27 mouse cellular contexts compared by ENCODE assay signal in the genomic region with DNA sequence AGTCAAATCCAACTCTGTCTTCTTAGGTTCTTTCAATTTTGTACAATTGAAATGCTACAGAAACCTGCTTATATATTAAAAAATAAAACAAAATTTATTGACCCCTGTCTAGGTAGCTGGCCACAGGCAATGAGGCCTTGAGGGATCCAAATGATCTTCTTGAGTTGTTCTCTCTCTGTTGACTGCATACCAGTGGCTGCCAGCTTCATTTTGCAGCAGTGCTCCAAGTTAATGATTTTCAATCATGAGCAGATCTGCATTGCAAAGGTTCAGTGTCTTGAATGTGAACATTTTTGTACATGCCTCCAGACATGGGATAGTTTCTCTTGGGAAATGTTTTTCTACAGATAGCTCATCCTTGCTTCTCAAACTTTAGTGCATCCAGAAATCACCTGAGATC. TPM values are rescaled to one million over a fixed set of nuclear protein-coding genes. Genes with fewer than 3 reads are reported as not detected.
A peak's percentile ranks its signal among the peaks of the same experiment; 100 is the strongest.
DNase-seq lines count a peak whose midpoint lies in the region; ATAC-seq lines count a peak whose summit lies in the region.
"Had no signal": no experiment of that assay in that cellular context is flagged by ENCODE, and none has a peak within 500 bp of the region (broad histone marks: within the 10 kb centered on the region; RNA-seq: fewer than 3 reads in every experiment).

No protein-coding gene starts in this region.

- no peak overlapping the region for H3K4me2 ChIP-seq in kidney, embryonic 16.5 days (replicated peaks; ENCODE audit: low read depth, low read length)
- no peak overlapping the region for H3K4me2 ChIP-seq in kidney, embryonic 15.5 days
- H3K4me2 ChIP-seq in liver, embryonic 11.5 days, result no peak overlapping the region
- H3K4me2 ChIP-seq: forebrain, embryonic 13.5 days; heart, embryonic 12.5 days; heart, embryonic 15.5 days; hindbrain, embryonic 13.5 days had no signal

- no peaks in the 10 kb centered on the region for H3K4me1 ChIP-seq in kidney, embryonic 16.5 days (ENCODE audit: insufficient read depth, low read length)
- H3K4me1 ChIP-seq in kidney, embryonic 15.5 days, result no peaks in the 10 kb centered on the region
- H3K4me1 ChIP-seq in liver, embryonic 11.5 days (replicated peaks; ENCODE audit: control insufficient read depth, insufficient read depth, low read length), result no peaks in the 10 kb centered on the region
- H3K4me1 ChIP-seq: forebrain, embryonic 10.5 days; forebrain, embryonic 13.5 days; heart, embryonic 12.5 days; heart, embryonic 15.5 days; hindbrain, embryonic 13.5 days had no signal

- DNase-seq in kidney, adult 11 months, result peak; percentile 34
- peak; percentile 46 for DNase-seq in kidney, adult 9 months
- peak; percentile 27 to 52 for DNase-seq in kidney, postnatal 25 days
- DNase-seq in liver, embryonic 11.5 days (ENCODE audit: low spot score), result no peak
- DNase-seq: adrenal gland, postnatal 10 days; adrenal gland, postnatal 36 days; B cell, adult 2 months; cerebellum, adult 18-20 months; cerebellum, adult 9-10 months; cerebellum, postnatal 14 days; gastrocnemius, postnatal 10 days; gastrocnemius, postnatal 36 days; heart, postnatal 10 days; heart, postnatal 36 days had no signal

- no peaks in the 10 kb centered on the region for H3K36me3 ChIP-seq in kidney, embryonic 16.5 days (ENCODE audit: insufficient read depth, low read length)
- H3K36me3 ChIP-seq in kidney, embryonic 15.5 days, result no peaks in the 10 kb centered on the region
- H3K36me3 ChIP-seq in liver, embryonic 11.5 days (ENCODE audit: control insufficient read depth, insufficient read depth, low read length), result no peaks in the 10 kb centered on the region
- H3K36me3 ChIP-seq: forebrain, embryonic 10.5 days; G1E; heart, embryonic 12.5 days; heart, embryonic 15.5 days; hindbrain, embryonic 10.5 days; hindbrain, embryonic 13.5 days had no signal

- no peaks in the 10 kb centered on the region for H3K27me3 ChIP-seq in kidney, embryonic 16.5 days (ENCODE audit: insufficient read depth, low read length)
- no peaks in the 10 kb centered on the region for H3K27me3 ChIP-seq in kidney, embryonic 15.5 days
- no peaks in the 10 kb centered on the region for H3K27me3 ChIP-seq in liver, embryonic 11.5 days (replicated peaks; ENCODE audit: control insufficient read depth, insufficient read depth, low read length)
- H3K27me3 ChIP-seq: CH12.LX; forebrain, embryonic 13.5 days; heart, embryonic 12.5 days; heart, embryonic 15.5 days; hindbrain, embryonic 13.5 days; Patski had no signal

- no peak for ATAC-seq in kidney, embryonic 16.5 days (ENCODE audit: low FRiP score, low TSS enrichment)
- no peak for ATAC-seq in kidney, embryonic 15.5 days (replicated peaks; ENCODE audit: low FRiP score)
- ATAC-seq in liver, embryonic 11.5 days (replicated peaks; ENCODE audit: low FRiP score), result no peak
- ATAC-seq: forebrain, embryonic 13.5 days; forebrain, embryonic 16.5 days; hindbrain, embryonic 16.5 days; Patski had no signal

- H3K9me3 ChIP-seq in kidney, embryonic 16.5 days (ENCODE audit: low read length), result no peaks in the 10 kb centered on the region
- no peaks in the 10 kb centered on the region for H3K9me3 ChIP-seq in kidney, embryonic 15.5 days (replicated peaks)
- no peaks in the 10 kb centered on the region for H3K9me3 ChIP-seq in liver, embryonic 11.5 days (ENCODE audit: control insufficient read depth, low read length)
- H3K9me3 ChIP-seq: forebrain, embryonic 10.5 days; forebrain, embryonic 13.5 days; G1E; heart, embryonic 15.5 days; hindbrain, embryonic 10.5 days; hindbrain, embryonic 13.5 days had no signal

- no peak overlapping the region for H3K27ac ChIP-seq in kidney, embryonic 16.5 days (ENCODE audit: low read length)
- H3K27ac ChIP-seq in kidney, embryonic 15.5 days, result no peak overlapping the region
- H3K27ac ChIP-seq in liver, embryonic 11.5 days (ENCODE audit: low read depth, low read length), result no peak overlapping the region
- H3K27ac ChIP-seq: forebrain, embryonic 10.5 days; forebrain, embryonic 13.5 days; heart, embryonic 15.5 days; hindbrain, embryonic 10.5 days; hindbrain, embryonic 13.5 days had no signal

- H3K9ac ChIP-seq in kidney, embryonic 16.5 days (replicated peaks; ENCODE audit: low read length), result no peak overlapping the region
- H3K9ac ChIP-seq in kidney, embryonic 15.5 days, result no peak overlapping the region
- no peak overlapping the region for H3K9ac ChIP-seq in liver, embryonic 11.5 days (ENCODE audit: low read depth, low read length)
- H3K9ac ChIP-seq: forebrain, embryonic 13.5 days; heart, embryonic 12.5 days; heart, embryonic 15.5 days; hindbrain, embryonic 13.5 days had no signal

- H3K4me3 ChIP-seq in kidney, embryonic 16.5 days (ENCODE audit: low read length), result no peak overlapping the region
- H3K4me3 ChIP-seq in kidney, embryonic 15.5 days (replicated peaks), result no peak overlapping the region
- H3K4me3 ChIP-seq in liver, embryonic 11.5 days (ENCODE audit: low read depth, low read length), result no peak overlapping the region
- H3K4me3 ChIP-seq: forebrain, embryonic 10.5 days; forebrain, embryonic 13.5 days; heart, embryonic 12.5 days; heart, embryonic 15.5 days; hindbrain, embryonic 10.5 days; hindbrain, embryonic 13.5 days had no signal

RNA-seq across cellular contexts. Expression of gene Gm37240, which starts 17.1 kb away (rescaled TPM):
- polyA plus RNA-seq in kidney, embryonic 16.5 days (2015; fragmentation: Nextera tagmentation; extraction: Ambion mirVana), result 8.7 and 13.4 TPM in 2 replicates
- polyA plus RNA-seq in kidney, embryonic 15.5 days (2015; fragmentation: Nextera tagmentation; extraction: Ambion mirVana), result 8.9 and 9.2 TPM in 2 replicates
- 0.47 and 1.6 TPM in 2 replicates for polyA plus RNA-seq in liver, embryonic 11.5 days (2014; fragmentation: Nextera tagmentation; extraction: Ambion mirVana)
- polyA plus RNA-seq: G1E had no signal

RNA-seq across cellular contexts. Expression of gene Glt28d2, which starts 17.1 kb away (rescaled TPM):
- polyA plus RNA-seq in kidney, embryonic 16.5 days (2015; fragmentation: Nextera tagmentation; extraction: Ambion mirVana), result 3.0 and 3.7 TPM in 2 replicates
- 2.2 and 2.9 TPM in 2 replicates for polyA plus RNA-seq in kidney, embryonic 15.5 days (2015; fragmentation: Nextera tagmentation; extraction: Ambion mirVana)
- 0.08 and 0.18 TPM in 2 replicates for polyA plus RNA-seq in liver, embryonic 11.5 days (2014; fragmentation: Nextera tagmentation; extraction: Ambion mirVana)
- polyA plus RNA-seq: G1E had no signal
